Mouse (Mus musculus): ENCODE measurements around the gene Ackr4.

GRCm38 (mm10) chr9:104106930-104107329, 19.8 kb downstream of the Ackr4 start:
- TF ChIP-seq POLR2A (IDR thresholded peaks at IDR 0.05; ENCODE audit: insufficient read depth, low read depth, low read length) (no peak), CTCF (IDR thresholded peaks at IDR 0.05; ENCODE audit: insufficient read depth, low read depth, low read length) (no peak)

Data from olfactory bulb, adult 2 months (tissue).